Mouse (Mus musculus) cerebellum, postnatal 10 days (tissue): Measurements from ENCODE around the gene Babam2.

ENCODE experiments used
- DNase-seq, 2 experiments: peaks; one replicate each; pipeline ENCODE4 v3.0.0; 2021; ENCODE audit warnings: mixed read lengths in 2 of 2

Gene Babam2

DNA sequence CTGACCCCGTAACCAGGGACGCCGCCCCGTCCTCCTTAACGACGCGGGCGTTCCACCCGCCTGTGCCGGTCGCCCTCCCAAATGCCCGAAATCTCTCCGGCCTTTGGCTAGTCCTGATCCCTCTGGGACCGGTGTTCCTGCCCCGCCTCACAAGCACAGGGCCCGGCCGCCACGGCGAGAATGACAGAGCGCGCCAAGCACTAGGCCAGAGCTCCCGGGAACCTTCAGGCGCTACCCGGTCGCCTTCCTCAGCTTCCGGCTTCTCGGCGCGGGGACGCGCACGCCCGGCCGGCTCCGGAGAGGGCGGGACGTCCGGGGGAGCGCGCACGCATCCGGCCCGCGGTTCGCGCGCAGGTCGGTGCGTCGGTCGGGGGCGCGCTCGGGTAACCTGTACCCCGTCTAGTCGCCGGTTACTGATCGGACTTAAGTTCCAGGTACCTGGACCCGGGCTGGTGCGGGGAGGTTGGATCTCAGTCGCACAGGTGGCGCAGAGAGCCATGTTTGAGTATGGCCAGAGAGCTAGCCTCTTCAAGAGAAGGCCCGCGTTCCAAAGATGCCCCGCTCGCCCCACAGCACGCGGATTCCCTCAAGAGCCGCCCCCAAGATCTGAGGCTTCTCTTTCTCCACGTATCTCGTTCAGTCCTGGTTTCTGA is at the start of gene Babam2:
Gene Babam2, plus strand, starts transcription at position 41 of the 653 bp plus-strand sequence.
- peak; percentile 95 to 97 for DNase-seq

DNA sequence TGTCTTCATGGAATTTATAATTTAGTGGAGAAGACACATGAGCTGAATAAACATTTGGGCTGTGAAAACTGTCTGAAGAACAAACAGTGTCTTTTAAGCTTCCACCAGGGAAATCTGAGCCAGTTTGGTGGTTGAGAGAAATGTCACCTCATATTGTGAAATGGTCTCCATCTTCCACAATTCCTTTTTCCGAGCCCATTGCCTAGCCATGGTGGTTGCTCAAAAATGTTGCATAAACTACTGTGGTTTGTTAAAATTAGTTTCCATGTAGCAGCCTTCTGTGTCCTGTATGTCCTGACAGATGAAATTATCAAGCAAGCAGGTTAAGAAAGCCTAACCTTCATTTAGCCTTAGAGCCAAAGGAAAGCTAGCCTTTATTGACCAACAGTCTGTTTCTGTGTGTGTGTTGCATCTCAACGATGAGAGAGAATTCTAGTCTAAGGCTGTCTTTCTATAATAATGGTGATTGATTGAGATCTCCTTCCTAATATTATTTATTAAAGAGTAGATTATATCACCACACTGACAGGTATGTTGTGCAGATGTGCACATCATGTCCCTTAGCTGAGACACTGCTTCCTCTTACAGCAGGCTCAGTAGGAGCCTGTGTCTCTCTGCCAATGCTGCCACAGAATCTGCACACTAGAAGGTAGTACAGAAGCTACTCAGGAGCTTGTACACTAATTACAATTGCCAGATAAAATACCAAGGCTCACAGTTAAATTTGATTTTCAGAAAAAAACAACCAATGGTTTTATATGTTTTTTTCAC is 46.8 kb upstream of the Babam2 start:
- DNase-seq: no peak

DNA sequence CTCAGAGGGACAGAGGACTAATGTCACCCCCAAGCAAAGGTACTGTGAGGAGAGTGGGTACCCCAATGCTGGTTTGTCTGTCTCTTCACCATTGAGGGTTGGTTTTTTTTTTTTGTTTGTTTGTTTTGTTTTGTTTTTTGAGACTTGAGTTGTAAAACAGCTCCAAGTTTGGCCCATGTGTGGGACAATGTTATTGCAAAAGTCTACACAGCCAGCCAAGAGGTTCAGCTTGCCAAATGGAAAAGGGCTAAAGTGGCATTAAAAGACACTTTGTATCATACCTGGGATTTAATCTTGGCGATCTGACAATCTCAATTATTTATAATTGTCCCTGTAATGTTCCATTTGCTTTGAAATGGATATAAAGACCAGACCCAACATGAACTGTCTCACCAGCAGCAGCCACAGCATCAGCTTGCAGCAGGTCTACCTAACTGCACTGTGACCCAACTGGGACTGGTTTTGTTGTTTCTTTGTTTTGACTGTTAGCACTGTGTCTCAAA is 41.7 kb upstream of the Babam2 start:
- no peak for DNase-seq

DNA sequence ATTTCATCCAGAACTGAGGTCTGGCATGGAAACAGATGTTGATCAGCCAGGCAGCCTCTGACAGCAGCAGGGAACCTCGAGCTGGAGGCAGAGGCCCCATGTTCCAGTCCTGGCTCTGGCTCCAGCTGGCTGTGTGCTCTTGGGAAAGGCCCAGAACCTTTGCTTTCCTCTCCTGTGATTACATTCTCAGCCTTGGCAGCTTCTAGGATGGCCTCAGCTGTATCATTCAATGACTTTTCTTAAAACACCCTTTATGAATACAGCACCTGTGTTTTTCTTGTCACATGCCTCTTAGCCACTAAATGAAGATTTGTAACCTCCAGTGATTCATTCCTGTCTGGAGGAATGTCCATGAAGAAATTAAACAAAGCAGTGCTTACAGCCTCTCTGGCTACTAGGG is 31.3 kb upstream of the Babam2 start:
- peak; percentile 9 to 39 for DNase-seq

DNA sequence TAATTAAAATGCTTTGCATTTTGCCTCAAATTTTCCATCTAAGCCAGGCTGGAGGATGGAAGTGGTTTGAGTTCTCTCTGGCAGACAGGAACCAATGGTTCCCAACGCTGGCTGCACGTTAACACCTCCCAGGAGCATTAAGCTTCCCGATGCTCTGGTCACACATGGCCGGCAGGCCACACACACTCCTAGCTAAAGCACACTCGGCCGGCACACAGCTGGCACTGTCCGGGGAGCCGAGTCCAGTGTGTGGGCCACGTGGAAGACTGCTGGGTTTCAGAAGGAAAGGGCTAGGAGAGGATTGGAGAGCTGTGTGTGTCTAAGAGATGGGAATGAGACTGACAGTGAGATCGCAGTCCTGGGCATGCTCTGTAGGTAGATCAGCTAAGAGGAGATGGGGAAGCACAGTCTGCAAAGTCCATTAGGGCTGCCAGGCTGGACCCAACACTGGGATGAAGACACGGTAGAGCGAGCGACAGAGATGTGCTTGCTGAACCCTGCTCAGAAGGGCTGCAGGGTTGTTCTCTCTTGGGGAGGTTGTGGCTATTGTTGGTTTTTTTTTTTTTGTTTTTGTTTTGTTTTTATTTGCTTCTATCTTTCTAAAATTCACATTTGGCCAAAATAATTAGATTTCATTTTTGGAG is 29.0 kb upstream of the Babam2 start:
- no peak for DNase-seq

DNA sequence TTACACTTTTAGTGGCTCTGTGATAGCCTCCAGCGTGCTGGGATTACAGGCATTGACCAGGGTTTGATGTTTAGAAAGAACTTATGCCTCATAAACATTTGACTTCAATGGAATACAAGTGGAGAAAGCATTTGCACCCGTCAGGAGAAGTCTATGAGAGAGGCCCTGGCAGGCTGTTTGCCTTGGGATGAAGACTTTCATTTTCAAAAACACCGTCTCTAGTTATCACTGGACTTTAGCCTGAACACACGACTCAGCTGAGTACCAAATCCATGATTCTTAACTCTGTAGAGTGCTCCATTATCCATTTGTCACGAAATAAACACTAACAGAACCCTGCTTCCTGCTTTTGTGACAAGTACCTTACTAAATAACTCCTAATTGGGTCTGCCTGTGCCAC is 27.5 kb upstream of the Babam2 start:
- DNase-seq: no peak

- no peak for DNase-seq
Measured at GRCm38 (mm10) chr5:31671137-31671536, 26.3 kb upstream of the Babam2 start.

DNA sequence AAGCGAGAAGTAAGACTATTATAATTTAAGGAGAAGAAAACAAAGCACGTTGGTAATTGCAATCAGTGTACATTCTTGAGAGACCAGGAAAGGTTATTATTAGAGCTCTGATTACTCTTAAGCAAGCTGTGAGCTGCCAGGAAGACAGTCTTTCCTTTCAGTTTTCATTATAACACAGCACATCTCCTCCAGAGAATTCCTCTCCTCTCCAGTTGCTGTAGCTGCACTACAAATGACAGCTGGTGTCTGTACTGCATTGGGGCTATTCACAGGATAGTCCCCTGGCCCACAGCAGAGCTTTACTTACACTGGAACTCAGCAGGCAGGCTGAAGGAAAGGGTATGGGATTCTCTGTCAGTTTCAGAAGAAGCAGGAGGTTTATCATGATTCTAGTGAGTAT is 24.1 kb upstream of the Babam2 start:
- DNase-seq: no peak

- no peak for DNase-seq
Measured at GRCm38 (mm10) chr5:31678000-31678399, 19.5 kb upstream of the Babam2 start.

DNA sequence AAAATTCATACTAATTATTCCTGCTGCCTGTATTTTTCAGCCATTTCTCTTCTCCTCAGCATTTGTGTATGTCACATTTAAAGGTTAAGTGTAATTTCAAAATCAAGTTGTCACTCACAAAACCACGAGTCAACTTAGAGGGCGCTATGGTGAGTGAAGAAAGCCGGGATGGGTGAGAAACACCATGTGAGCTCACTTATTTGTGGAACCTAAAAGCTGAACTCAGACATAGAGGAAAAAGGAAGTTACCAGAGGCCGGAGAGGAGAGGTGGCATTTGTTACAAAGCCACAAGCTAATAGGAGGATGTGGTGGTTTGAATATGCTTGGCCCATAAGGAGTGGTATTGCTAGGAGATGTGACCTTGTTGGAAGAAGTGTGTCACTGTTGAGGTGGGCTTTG is 17.3 kb upstream of the Babam2 start:
- DNase-seq: no peak

DNA sequence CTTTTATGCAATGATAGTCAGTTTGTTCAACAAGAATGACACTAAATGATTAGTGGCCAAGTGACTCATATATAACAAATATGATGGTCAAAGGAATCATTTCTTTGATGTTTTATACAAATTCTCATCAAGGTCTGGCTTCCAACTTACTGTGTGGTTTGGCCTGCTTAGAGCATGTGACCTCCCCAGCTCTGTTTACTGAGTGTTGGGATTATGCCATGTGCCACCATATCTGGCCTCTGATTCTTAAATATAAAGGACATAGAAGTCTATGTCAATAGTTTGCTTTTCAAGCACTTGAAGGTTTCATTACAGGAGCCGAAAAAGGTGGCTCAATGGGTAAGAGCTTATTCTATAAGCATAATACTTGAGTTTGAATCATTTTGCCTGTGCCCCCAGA is 15.2 kb upstream of the Babam2 start:
- no peak for DNase-seq

GRCm38 (mm10) chr5:31686040-31686439 is 11.4 kb upstream of the Babam2 start:
- DNase-seq: no peak

- DNase-seq: no peak
Measured at GRCm38 (mm10) chr5:31687972-31688371, 9.5 kb upstream of the Babam2 start.

GRCm38 (mm10) chr5:31693191-31693590 is 4.3 kb upstream of the Babam2 start:
- no peak for DNase-seq

GRCm38 (mm10) chr5:31696971-31697643 is 377 bp upstream of the Babam2 start, which contains the start of gene Rbks:
Rbks (minus strand) TSS chr5:31697627.
- no peak for DNase-seq

DNA sequence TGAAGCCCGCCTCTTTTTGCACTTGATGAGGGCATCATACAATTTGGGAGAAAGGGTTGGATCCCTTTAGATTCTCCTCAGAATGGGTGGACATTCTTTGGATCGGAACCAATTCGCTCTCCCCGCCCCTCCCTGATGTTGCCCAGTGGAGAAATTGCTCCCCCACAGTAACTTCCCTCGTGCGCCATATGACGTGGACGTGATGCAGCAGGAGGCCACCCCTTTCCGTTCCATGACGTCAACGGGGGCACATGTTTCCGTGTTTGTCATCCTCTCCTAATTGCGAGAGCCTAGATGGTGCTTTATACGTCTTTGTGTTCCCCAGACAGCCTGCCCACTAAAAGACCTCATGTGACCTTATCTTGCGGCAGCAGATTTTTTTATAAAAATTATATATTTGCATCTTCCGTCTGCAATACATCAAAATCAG is 828 bp downstream of the Babam2 start:
- DNase-seq: peak; percentile 90 to 92

DNA sequence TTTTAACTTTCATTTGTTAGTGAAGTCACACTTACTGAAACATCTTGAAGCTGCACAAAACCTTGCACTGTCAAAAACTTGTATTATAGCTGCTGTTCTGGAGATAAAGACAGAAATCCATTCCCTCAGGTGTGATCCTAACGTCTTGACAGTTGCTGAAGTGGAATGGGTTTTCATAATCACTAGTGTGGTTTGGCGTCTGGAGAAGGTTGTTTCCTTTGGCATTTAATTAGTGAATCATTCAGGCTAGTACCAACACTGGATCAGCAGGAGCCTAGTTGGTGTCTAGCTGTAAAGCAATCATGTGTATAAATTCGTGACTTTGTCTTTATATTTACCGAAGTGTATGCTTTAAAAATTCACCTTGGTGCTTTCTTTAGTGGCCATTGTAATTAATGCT is 1.4 kb downstream of the Babam2 start:
- DNase-seq: peak in 1 of 2 experiments; percentile 15

DNA sequence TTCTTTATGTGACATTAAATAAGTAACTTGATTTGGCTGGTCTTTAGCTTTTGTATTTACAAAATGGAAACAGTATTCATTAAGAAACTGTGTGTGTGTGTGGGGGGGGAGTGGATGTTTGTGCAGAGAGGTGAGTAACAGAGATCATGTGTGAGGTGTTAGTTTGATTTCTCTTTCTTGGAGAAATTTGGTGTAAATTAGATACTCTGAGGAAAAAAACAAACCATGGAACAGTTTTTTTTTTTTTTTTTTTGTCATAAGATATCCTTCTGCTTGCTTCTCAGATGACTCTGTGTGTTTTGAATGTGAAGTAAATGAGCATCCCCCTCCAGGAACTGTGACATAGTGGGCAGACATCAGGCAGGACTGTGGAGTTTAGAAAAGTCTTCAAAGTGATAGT is 1.9 kb downstream of the Babam2 start:
- DNase-seq: no peak

- no peak for DNase-seq
Measured at GRCm38 (mm10) chr5:31704971-31705370, 7.5 kb downstream of the Babam2 start.

GRCm38 (mm10) chr5:31706826-31707225 is 9.3 kb downstream of the Babam2 start:
- DNase-seq: no peak

- peak; percentile 13 to 20 for DNase-seq
Measured at GRCm38 (mm10) chr5:31709389-31709788, 11.9 kb downstream of the Babam2 start.

DNA sequence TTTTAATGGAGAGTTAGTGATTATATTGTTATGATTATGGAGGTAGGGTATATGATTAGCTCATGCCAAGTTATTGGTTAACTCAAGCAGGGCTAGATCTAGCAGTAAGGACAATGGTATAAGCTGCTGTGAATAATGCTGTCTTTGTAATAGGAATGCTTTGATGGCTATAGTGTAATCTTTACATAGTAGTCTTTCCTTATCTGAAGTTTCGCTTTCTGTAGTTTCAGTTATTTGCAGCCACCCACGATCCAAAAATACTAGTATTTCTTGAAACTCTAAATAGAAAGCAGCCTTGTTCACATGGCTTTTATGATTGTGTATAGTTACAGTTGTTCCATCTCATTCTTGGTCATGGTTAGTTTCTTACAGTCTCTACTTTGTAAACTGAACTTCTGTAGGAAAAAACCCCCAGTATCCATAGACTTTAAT is 15.8 kb downstream of the Babam2 start:
- DNase-seq: no peak

DNA sequence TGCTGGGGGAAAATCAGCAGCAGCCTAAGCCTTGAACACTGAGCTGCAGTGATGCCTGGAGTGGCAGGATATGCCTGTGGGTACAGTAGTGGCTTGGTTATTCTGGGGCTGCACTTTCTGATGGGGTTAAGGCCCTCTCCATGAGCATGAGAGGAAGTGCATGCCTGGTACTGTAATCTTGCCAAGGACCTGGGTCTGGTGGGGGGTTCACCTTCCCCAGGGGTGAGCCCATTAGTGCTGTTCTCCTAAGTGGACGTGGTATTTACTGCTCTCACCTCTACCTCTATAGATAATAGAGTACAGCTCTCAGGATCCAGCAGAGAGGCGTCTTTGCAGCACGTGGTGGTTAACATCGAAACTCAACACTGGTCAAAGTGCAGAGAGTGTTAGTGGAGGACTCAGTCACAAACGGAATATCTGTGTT is 16.4 kb downstream of the Babam2 start:
- no peak for DNase-seq
